Mouse (Mus musculus) erythroblast, embryonic 14.5 days (primary cell): Measurements from ENCODE around the gene Htatsf1.

Source experiments
- GATA1 ChIP-seq: IDR thresholded peaks from 2 replicates; pipeline ENCODE4 v1.6.1; 2012; ENCODE audit warnings: low read length, inconsistent platforms, mixed read lengths
- TAL1 ChIP-seq: IDR thresholded peaks from 3 replicates; pipeline ENCODE4 v1.6.1; 2012; ENCODE audit warnings: low read length, inconsistent platforms, mixed read lengths

DNA sequence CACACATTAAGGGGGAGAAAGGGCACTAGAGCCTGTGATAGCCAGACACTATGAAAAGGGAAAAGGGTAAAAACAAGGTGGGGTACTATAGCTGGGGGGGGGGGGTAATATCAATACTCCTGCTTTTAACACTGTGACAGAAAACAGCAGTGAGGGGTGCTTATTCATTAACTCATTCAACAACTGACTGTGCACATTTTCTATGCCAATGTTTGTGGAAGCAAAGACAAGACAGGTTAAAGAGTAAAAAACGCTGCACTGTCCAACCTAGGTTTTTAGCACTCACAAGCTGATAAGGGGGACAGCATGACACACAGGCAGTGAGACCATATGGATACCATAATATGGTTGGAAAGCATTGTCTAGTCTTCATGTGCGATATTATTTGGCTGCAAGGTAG is 40.5 kb upstream of the Htatsf1 start:
- TF ChIP-seq GATA1 = no peak
- TF ChIP-seq TAL1 = no peak
